Mouse (Mus musculus): ENCODE measurements around the gene Cyb561d1. TPM values are rescaled to one million over a fixed set of nuclear protein-coding genes. Genes with fewer than 3 reads are reported as not detected.
"Not testable (repeated sequence)": the region's sequence is repeated elsewhere in the genome, so short reads cannot be mapped to it uniquely, and the experiment has no call there.

Gene Cyb561d1
- 10 to 100 TPM; 17.4 to 17.9 TPM for total RNA-seq (2021)

DNA sequence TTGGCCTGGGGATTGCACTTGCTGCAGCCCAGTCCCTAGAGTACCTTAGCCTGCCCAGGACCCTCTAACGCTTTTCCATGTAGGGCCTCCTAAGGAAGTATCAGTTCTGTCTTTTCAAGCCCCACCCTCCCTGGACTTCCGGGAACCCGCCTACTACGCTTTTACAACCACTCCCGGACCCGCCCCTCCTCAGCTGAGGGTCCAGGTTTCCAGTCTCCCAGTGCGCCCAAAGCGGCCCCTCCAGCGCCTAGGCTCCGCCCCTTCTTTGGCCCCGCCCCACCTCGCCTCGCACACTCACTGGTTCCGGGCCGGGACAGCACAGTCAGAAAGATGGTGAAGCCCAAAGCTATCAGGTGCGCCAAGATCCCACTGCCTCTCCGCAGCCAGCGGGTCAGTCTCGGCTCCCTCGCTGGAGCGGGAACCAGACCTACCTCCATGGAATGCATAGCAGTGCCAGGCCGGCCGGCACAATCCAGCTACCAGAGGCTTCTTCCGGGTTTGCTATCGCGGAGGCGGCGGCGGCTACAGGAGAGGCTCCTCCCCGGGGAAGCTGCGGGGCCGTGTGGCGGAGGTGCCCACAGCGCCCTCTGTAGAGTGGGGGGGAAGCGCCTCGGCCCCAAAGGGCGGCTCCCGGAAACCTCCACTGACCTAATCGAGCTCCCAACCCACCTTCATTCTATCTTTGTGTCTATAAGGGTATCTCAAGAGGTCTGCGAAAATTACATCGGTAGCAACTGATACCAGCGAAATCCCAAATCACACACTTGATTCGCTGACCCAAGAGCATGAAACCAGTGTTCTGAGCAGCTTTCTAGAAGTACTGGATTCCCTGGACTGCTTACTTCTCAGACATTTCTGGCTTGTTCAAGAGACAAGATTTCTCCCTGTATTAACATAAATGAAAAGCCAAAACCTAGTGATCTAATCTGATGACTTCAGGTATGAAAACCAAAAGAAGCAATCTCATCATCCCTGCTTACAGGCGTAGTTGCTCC lies at the start of gene Cyb561d1:
Gene Cyb561d1 (minus strand): TSS at position 884 of the 995 bp plus-strand sequence.
- DNase-seq (ENCODE audit: low spot score in 2 of 2): peak; percentile 88 to 90

GRCm38 (mm10) chr3:108246857-108247256 lies 45.8 kb upstream of the Cyb561d1 start:
- intact Hi-C loops (cut with DNase I): no loop called here
- DNase-seq (ENCODE audit: low spot score in 2 of 2): no peak

More for the DNA sequence above, at the start of gene Cyb561d1:
- intact Hi-C loops (cut with DNase I): no loop called here

DNA sequence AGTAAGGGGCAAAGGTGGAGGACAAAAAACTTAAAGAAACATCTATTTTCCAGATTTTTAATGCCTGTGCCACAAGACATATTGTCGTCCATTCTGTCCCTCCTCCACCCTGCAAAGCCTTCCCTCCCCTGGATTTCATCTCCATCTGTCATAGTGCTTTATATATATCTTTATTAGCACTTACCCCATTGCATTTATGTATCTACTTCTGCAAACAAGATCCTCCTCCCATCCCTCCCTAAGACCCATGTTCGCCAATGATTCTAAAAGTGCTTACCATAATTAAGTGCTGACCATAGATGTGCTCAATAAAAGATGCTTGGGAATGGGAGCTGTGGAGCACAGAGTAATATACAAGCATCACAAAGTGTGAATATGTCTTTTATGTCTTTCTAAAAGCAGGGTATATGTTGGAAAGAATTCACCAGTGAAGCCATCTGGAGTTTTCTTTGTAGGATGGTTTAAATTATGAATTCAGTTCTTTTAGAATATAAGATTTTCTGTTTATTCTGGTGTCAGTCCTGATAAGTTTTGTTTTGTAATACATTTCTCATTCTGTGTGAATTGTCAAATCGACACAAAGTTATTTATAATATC lies 40.3 kb upstream of the Cyb561d1 start:
- intact Hi-C loops (cut with DNase I): no loop called here
- peak in 1 of 2 experiments; percentile 67 for DNase-seq (ENCODE audit: low spot score in 2 of 2)

DNA sequence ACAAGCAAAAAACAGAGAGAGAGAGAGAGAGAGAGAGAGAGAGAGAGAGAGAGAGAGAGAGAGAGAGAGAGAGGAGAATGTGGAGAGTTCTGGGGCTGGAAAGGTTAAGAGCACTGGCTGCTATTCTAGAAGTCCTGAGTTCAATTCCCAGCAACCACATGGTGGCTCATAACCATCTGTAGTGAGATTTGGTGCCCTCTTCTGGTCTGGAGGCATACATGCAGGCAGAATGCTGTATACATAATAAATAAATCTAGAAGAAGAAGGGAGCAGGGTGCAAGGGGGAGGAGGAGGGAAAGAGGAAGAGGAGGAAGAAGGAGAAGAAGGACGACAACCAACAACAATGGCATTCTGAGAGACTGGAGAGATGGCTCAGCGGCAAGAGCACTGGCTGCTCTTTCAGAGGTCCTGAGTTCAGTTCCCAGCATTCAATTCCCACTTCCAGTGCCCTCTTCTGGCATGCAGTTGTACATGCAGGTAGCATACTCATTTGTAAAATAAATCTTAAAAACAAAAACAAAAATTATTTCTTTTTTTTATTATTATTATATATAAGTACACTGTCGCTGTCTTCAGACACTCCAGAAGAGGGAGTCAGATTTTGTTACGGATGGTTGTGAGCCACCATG lies 36.6 kb upstream of the Cyb561d1 start:
- intact Hi-C loops (cut with DNase I): not testable (repeated sequence)

GRCm38 (mm10) chr3:108231646-108232045 lies 30.6 kb upstream of the Cyb561d1 start:
- no peak for DNase-seq (ENCODE audit: low spot score in 2 of 2)
- intact Hi-C loops (cut with DNase I): no loop called here

More for the DNA sequence above, 36.6 kb upstream of the Cyb561d1 start:
- not testable (repeated sequence) for DNase-seq (ENCODE audit: low spot score in 2 of 2)

DNA sequence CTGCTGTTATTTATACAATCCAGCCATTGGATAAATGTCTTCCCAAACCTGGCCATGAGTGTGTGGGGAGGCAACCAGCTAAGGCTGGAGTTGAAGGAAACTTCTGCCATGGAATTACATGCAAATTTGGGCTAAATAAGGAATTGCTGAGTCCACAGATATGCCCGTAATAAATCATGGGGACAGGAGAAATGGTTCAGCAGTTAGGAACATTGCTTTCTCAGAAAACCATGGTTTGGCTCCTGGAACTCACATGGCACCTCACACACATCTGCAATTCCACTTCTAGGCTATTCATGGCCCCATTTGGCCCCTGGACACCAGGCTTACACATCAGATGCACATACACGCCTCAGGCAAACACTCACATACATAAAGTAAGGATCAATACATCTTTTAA lies 26.5 kb upstream of the Cyb561d1 start:
- no peak for DNase-seq (ENCODE audit: low spot score in 2 of 2)
- intact Hi-C loops (cut with DNase I): no loop called here

DNA sequence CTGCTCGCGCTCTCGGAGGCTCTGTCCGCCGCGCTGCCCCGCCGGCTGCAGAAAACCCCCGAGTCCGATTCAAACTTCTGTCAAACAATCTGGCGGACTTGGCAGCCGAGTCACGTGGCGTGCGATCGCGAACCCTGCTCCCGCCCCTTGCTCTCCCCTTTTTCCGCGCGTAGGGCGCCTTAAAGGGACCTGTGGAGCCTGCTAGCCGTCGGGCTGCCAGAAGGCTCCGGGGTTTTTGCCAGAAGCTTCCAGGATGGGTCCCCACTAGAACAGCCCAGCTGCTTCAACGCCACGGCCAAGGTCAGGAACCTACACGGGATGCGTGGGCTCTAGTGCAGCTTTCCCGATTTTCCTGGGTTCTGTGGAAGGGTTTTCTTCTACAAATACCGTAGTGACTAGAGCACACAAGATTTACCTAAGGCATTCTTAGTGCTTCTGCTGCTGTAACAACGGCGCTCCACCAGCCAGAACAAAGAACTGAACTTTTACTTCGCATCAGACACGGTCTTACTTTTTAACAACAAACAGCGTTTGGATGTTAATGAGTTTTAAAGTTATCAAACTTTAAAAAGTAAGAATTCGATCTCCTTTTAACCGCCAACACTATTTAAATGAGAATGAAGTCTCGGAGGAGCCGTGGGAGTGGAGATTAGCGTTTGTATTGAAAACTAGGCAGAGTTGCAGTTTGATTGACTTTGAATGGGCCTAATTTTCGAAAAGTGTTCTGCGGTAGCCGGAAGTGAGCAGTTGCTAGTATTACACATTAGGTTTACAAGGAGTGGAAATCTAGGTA lies 25.7 kb upstream of the Cyb561d1 start, which contains the start of gene Sypl2:
Gene Sypl2 (minus strand): TSS at position 91 of the 793 bp plus-strand sequence.
- intact Hi-C loops (cut with DNase I): no loop called here
- DNase-seq (ENCODE audit: low spot score in 2 of 2): peak in 1 of 2 experiments; percentile 36

GRCm38 (mm10) chr3:108225711-108226557 lies 24.9 kb upstream of the Cyb561d1 start:
- intact Hi-C loops (cut with DNase I): no loop called here
- DNase-seq (ENCODE audit: low spot score in 2 of 2): no peak

DNA sequence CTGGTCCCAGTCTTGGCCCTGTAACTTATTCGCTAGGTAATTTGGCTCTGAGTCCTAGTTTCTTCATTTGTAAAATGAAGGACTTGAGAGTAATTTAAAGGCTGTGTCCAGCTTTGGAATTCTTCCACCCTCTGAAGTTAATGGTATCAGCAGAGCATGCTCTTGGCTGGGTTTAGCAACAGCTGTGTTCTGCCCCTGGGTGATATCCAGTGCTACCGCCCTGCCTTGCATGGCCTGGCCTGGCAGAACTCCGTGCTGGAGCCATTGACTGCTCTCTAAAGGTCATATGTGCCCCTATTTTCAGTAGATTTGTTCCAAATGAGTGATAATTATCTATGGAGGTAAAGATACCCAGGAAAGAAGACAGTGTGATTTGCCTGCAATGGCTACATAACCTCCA lies 19.6 kb upstream of the Cyb561d1 start:
- intact Hi-C loops (cut with DNase I): no loop called here
- DNase-seq (ENCODE audit: low spot score in 2 of 2): no peak

DNA sequence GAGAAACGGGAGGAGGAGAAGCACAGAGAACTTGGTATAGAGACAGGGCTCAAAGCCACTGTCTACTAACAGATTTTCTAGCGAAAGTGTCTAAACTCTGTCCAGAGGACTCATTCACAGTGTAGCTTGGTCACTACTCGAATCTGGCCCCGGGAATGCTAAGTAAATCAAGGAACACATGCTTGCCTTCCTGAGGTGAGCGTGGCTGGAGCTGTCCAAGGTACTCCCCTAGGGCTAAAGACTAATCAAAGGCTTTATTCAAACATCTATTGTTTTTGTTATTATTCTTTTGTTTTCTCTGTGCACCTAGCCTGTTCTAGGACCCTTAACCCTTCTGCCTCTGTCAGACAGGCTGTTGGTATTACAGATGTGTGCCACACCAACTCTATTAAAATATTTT lies 13.7 kb upstream of the Cyb561d1 start:
- no peak for DNase-seq (ENCODE audit: low spot score in 2 of 2)

DNA sequence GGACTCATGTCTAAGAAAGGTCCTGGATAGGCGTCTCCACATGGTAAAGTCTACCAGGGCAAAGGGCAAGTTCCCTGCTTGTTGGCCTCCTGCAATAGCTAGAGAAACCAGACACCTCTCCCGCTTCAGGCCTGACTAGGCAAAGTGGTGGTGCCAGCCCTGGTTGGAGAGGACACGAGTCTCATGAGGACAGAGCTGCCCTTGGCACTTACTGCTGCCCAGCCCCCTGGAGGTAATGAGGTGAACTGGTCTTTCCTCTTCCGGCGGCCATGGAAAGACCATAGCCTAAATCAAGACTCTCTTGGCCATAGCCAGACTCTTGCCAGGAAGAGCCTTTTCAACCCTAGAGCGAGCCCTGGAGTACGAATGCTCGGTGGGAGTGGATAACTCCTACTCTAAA lies 11.4 kb upstream of the Cyb561d1 start:
- intact Hi-C loops (cut with DNase I): no loop called here
- DNase-seq (ENCODE audit: low spot score in 2 of 2): no peak

More for the DNA sequence above, 13.7 kb upstream of the Cyb561d1 start:
- intact Hi-C loops (cut with DNase I): no loop called here

- intact Hi-C loops (cut with DNase I): no loop called here
- DNase-seq (ENCODE audit: low spot score in 2 of 2): no peak
Measured at GRCm38 (mm10) chr3:108211845-108212244, 10.8 kb upstream of the Cyb561d1 start.

DNA sequence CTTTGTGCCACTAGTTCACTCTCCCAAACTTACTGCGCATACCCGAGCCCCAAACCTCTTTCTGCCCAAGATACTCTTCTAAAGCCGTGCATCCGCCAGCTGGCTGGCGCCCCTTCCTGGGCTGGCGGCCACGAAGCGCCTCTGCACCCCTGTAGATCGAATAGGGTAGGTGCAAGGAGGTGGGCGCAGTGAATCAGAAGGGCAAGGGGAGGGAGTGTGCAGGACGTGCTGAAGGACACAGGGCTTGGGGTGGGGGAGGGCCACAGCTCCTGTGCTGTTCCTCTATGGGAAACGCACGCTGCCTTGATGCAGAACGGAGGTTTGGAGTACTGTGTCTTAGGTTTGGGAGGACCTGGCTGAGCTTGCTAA lies 9.7 kb upstream of the Cyb561d1 start, which contains the start of gene Atxn7l2:
Gene Atxn7l2 (minus strand): TSS at position 164 of the 369 bp plus-strand sequence.
- intact Hi-C loops (cut with DNase I): loop anchor here (1.0 kb wide), 2 partner anchors 13 to 47 kb away; no protein-coding TSS in a partner anchor
- peak in 1 of 2 experiments; percentile 92 for DNase-seq (ENCODE audit: low spot score in 2 of 2)

DNA sequence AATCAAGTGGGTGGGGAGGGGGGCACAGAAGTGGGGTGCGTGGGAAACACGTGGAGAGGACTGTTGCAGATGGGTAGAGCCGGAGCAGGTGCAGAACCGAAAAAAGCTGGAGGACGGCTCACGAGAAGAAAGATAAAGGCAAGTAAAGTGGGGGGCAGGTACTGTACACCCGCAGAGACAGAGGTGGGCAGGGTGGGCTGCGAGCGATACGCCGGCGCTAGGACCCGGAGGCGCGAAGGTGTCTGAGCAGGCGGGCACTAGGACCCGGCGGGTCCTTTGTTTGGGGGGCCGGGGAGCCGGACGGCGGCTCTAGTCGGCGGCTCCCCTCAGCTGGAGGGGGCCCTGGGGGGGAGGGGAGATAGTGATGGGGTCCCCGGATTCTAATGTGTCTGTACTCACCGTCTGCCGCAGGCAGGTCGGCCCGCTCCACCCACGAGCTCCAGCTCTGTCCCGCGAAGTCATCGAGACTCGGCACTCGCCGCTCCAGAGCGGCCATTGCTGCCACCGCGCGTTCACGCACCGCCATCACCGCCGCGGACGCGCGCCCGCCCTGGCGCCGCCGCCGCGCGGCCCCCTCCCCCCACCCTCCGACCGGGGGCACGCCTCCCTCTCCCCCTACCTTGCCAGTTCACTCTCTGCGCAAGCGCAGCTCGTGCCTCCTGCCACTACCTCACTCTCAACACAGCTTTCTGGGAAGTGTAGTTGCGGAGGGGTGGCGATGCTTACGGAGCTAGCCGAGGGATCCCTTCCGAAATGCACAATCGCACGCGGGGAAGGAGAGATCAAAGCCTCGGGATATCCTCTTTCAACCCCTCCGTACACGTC lies 9.1 kb upstream of the Cyb561d1 start:
- DNase-seq (ENCODE audit: low spot score in 2 of 2): peak; percentile 95 to 98
- intact Hi-C loops (cut with DNase I): loop anchor here (1.0 kb wide), 2 partner anchors 13 to 47 kb away; no protein-coding TSS in a partner anchor

DNA sequence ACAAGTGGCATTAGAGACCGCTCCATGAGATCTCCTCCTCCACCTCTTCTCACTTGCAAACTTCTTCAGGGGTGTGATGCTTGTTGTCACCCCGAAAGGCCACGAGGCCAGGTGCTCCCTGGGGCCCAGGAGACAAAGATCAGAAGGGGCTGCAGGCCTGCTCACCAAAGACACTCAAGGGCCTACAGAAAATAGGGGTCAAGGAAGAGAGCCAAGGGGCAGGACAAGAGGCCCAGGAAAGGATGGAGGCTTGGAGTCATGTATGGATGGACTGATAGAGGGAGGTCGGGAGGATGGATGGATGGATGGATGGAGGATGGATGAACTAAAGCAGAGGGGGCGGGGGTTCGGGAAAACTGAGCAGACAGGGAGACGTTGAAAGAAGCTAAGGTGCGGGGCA lies 8.5 kb upstream of the Cyb561d1 start:
- no peak for DNase-seq (ENCODE audit: low spot score in 2 of 2)

DNA sequence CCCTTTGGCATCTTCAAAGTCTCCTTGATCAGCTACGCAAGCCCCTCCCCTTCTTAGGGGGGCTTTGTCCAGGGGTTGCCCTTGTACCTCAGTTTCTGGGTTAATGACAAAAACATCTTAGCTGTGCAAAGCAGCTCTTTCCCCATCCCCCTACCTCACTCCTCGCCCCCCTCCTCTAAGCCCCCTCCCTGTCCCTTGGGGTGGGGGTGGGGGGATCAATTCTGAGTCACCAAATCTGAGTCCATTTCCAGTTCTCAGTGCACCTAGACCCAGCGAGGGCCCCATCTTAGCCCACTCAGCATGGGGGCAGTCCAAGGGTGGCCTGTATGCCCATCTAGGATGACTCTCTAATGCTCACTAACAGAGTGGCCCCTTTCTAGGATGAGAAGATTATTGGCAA lies 8.0 kb upstream of the Cyb561d1 start:
- intact Hi-C loops (cut with DNase I): no loop called here
- DNase-seq (ENCODE audit: low spot score in 2 of 2): no peak

More for the DNA sequence above, 8.5 kb upstream of the Cyb561d1 start:
- intact Hi-C loops (cut with DNase I): no loop called here

DNA sequence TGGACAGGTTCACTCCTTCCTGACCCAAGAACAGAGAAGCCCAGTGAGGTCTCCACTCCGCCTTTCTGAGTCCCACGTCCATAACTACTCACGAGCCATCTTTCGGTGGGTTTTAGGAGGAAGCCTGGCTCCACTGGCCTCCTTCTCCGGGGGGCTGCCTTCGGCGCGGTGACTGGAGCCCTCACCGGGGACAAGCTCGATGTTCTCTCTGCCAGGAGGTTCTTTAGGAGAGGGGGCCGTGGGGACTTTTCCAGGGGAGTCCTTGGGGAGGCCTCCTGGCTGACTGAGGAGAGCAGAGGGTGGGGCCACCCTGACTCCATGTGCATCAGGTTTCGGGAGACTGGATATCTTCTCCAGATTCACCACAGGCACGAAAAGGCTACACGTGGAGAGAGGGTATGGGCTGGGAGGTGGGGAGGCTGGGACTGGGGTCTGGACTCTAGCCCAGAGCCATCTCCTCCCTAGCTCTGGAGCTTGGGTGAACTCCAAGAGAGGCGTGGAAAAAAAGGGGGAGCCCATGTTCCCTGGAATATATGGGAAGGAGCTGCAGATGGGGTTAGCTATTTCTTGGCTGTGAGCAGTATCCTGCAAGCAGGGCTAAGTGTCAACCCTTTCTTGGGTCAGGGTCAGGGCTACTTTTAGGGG lies 5.8 kb upstream of the Cyb561d1 start:
- intact Hi-C loops (cut with DNase I): no loop called here
- DNase-seq (ENCODE audit: low spot score in 2 of 2): no peak

Measured in left cerebral cortex, postnatal 25 days (tissue).